In genomic region chr1:35361465-35361864, GRCm38 (mm10) we compare ENCODE assay signal across 13 mouse cellular contexts.
"Had no signal": no experiment of that assay in that cellular context is flagged by ENCODE, and none has a peak within 500 bp of the region (broad histone marks: within the 10 kb centered on the region; RNA-seq: fewer than 3 reads in every experiment).

No protein-coding gene starts in this region.

- H3K4me2 ChIP-seq: limb, embryonic 13.5 days; midbrain, embryonic 13.5 days; stomach, embryonic 15.5 days had no signal

- DNase-seq: kidney, adult 2 months; kidney, postnatal 36 days; layer of hippocampus, adult 9-11 months; layer of hippocampus, postnatal 36 days; left cerebral cortex, postnatal 4 days; lung, adult 2 months; lung, postnatal 36 days; thymus, postnatal 36 days had no signal

- H3K4me1 ChIP-seq: limb, embryonic 13.5 days; stomach, embryonic 15.5 days had no signal

- ATAC-seq: lung, postnatal 0 days; midbrain, embryonic 13.5 days had no signal

- H3K27me3 ChIP-seq: limb, embryonic 13.5 days; midbrain, embryonic 13.5 days; stomach, embryonic 15.5 days had no signal

- H3K4me3 ChIP-seq: limb, embryonic 13.5 days; midbrain, embryonic 13.5 days; stomach, embryonic 15.5 days had no signal

- H3K9me3 ChIP-seq: limb, embryonic 13.5 days; midbrain, embryonic 13.5 days; stomach, embryonic 15.5 days had no signal

- H3K36me3 ChIP-seq: limb, embryonic 13.5 days; midbrain, embryonic 13.5 days; stomach, embryonic 15.5 days had no signal

- H3K9ac ChIP-seq: limb, embryonic 13.5 days; liver, embryonic 14.5 days; midbrain, embryonic 13.5 days; stomach, embryonic 15.5 days had no signal

- H3K27ac ChIP-seq: limb, embryonic 13.5 days; liver, embryonic 14.5 days; midbrain, embryonic 13.5 days; stomach, embryonic 15.5 days had no signal
